Mouse (Mus musculus): ENCODE results near the gene BC030867.

BC030867 gene

GRCm38 (mm10) chr11:102312586-102312985, 63.9 kb downstream of the BC030867 start:
- no peak for DNase-seq (ENCODE audit: extremely low read depth, insufficient read length, low spot score)

- no peak for DNase-seq (ENCODE audit: extremely low read depth, insufficient read length, low spot score)
These were observed 65.6 kb downstream of the BC030867 start for GRCm38 (mm10) chr11:102314321-102314720.
